Mouse (Mus musculus) lung, embryonic 14.5 days (tissue): Measurements from ENCODE around the gene Fbxl5. TPM values are rescaled to one million over a fixed set of nuclear protein-coding genes. Genes with fewer than 3 reads are reported as not detected.

Source experiments
- ATAC-seq: fragments of 200-750 bp; cut with Nextera tagmentation; 2 replicates; pipeline ENCODE4 v1.8.0; 2017; ENCODE audit warnings: mild to moderate bottlenecking, moderate TSS enrichment, moderate library complexity; ENCODE audit not compliant: insufficient read depth
- DNase-seq: peaks from one replicate; pipeline ENCODE4 v3.0.0-alpha.2; 2015
- H3K27ac ChIP-seq: fragments of 300-500 bp; sonication (generic); 2 replicates; pipeline ENCODE4 v1.5.1; 2014; ENCODE audit warnings: low read depth, mild to moderate bottlenecking, moderate library complexity
- H3K27me3 ChIP-seq: fragments of 300-500 bp; sonication (generic); 2 replicates; pipeline ENCODE4 v1.6.1; 2014; ENCODE audit warnings: low read length, control low read depth; ENCODE audit not compliant: insufficient read depth
- H3K36me3 ChIP-seq: fragments of 300-500 bp; sonication (generic); 2 replicates; pipeline ENCODE4 v1.6.1; 2014; ENCODE audit warnings: control low read depth; ENCODE audit not compliant: insufficient read depth
- H3K4me1 ChIP-seq: fragments of 300-500 bp; sonication (generic); 2 replicates; pipeline ENCODE4 v1.6.1; 2014; ENCODE audit warnings: antibody characterized with exemption, control low read depth; ENCODE audit not compliant: insufficient read depth
- H3K4me2 ChIP-seq: fragments of 300-500 bp; sonication (generic); 2 replicates; pipeline ENCODE4 v1.6.1; 2014; ENCODE audit warnings: mild to moderate bottlenecking
- H3K4me3 ChIP-seq: fragments of 300-500 bp; sonication (generic); 2 replicates; pipeline ENCODE4 v1.5.1; 2014; ENCODE audit warnings: low read depth, low read length
- H3K9ac ChIP-seq: fragments of 300-500 bp; sonication (generic); 2 replicates; pipeline ENCODE4 v1.6.1; 2014
- H3K9me3 ChIP-seq: fragments of 300-500 bp; sonication (generic); 2 replicates; pipeline ENCODE4 v1.6.1; 2016; ENCODE audit warnings: low read depth, low read length, control low read depth
- CTCF ChIP-seq: IDR thresholded peaks from 2 replicates; pipeline ENCODE4 v1.5.1; 2016; ENCODE audit warnings: antibody characterized with exemption, low read depth
- WGBS: fragments of 180-500 bp; shearing (Covaris S2); extraction: QIAGEN DNeasy Blood & Tissue Kit; methylation state at CpG from one replicate; pipeline ENCODE4 v1.1.7; 2014; 5-methylcytosine and 5-hydroxymethylcytosine counted together
- polyA plus RNA-seq: library from polyadenylated mRNA; unstranded; fragments of >200 nt; fragmentation: Nextera tagmentation; extraction: Ambion mirVana; gene quantifications from 2 replicates; pipeline ENCODE4 v1.2.1, GENCODE M21; 2014

Fbxl5 gene
- polyA plus RNA-seq, 1 experiment from 2014 or later: 73.2 TPM

- H3K36me3 ChIP-seq: peaks cover 58% of the 10 kb centered on the region
- no peak overlapping the region for H3K4me2 ChIP-seq
- WGBS: 90% methylated on average over 6 of the region's 6 CpGs
- no peak for TF ChIP-seq CTCF
- ATAC-seq (no peak), DNase-seq (no peak)
- no peaks in the 10 kb centered on the region for H3K4me1 ChIP-seq
- H3K27ac ChIP-seq: no peak overlapping the region
- no peaks in the 10 kb centered on the region for H3K27me3 ChIP-seq
- H3K4me3 ChIP-seq: no peak overlapping the region
- H3K9me3 ChIP-seq: no peaks in the 10 kb centered on the region
- H3K9ac ChIP-seq: no peak overlapping the region
Observed at GRCm38 (mm10) chr5:43722452-43722783, 99.0 kb downstream of the Fbxl5 start.

DNA sequence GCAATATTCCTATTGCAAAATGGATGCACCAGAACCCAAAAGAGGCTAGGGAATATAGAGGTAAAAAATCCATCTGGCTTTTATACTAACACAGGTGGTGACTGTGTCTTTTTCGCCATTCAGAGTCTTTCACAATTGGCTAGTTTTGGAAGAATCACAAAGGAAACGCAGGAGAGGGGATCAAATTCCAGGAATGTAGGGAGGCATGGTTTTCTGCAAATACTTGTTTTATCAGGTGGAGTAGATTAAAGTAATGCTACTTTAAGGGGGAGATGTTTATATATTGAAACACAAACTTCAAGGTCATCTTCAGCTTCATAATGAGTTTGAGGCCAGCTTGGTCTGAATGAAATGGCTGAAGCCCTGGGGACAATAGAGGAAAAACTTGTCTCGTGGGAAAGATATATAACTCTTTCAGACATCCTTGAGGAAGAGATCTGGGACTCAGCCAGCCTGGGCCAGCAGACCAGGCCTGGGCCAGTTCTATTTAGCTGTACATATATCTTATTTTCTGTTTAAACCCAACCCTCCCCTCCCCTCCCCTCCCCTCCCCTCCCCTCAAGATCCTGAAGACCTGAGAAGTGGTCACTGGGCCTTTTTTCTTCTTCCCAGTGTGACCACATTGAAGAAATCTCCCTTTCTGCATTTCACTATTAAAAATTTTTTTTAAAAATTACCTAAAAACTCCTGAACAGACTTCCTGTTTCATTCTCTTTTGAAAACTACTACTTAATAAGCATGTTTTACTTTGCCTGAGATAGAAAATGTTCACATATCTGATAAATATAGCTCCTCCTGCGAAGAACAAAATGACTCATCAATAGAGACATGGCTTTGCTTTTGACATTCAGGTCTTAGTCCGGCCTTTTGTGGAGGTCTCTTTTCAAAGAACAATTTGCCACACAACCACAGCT is 99.6 kb downstream of the Fbxl5 start:
- peaks cover 64% of the 10 kb centered on the region for H3K36me3 ChIP-seq
- DNase-seq: peak; percentile 7
- 66% methylated on average over 5 of the region's 5 CpGs for WGBS

DNA sequence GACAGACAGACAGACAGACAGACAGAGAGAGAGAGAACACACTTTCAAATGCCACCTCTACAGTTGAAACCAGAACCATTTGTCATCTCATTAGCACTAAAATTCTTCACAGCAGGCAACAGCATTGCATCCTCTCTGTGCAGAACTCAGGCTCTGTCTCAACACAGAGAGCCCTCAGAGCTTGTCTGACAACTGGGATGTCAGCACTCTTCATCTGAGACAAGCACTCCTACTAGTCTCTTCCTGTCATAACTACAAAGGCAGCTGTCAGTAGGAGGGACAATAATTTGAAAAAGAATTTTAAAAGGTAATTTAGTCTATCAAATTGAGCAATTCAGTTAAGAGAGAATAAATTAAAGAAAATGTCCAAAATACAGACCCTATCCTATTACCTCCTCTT is 122.2 kb downstream of the Fbxl5 start:
- no peaks in the 10 kb centered on the region for H3K4me1 ChIP-seq
- no peaks in the 10 kb centered on the region for H3K9me3 ChIP-seq
- H3K27me3 ChIP-seq: no peaks in the 10 kb centered on the region
- TF ChIP-seq CTCF: no peak
- ATAC-seq (no peak), DNase-seq (no peak)
- H3K4me2 ChIP-seq: no peak overlapping the region
- H3K27ac ChIP-seq: no peak overlapping the region
- H3K36me3 ChIP-seq: peaks cover 78% of the 10 kb centered on the region
- H3K9ac ChIP-seq: no peak overlapping the region
- H3K4me3 ChIP-seq: no peak overlapping the region

More for the DNA sequence above, 99.6 kb downstream of the Fbxl5 start:
- Histone ChIP-seq H3K27ac (no peak overlapping the region), H3K4me1 (no peaks in the 10 kb centered on the region), H3K4me3 (no peak overlapping the region), H3K4me2 (no peak overlapping the region), H3K9ac (no peak overlapping the region), H3K27me3 (no peaks in the 10 kb centered on the region), H3K9me3 (no peaks in the 10 kb centered on the region)
- ATAC-seq: no peak
- TF ChIP-seq CTCF: no peak

GRCm38 (mm10) chr5:43697133-43697532 is 124.3 kb downstream of the Fbxl5 start:
- no peaks in the 10 kb centered on the region for H3K27me3 ChIP-seq
- TF ChIP-seq CTCF: no peak
- no peak overlapping the region for H3K9ac ChIP-seq
- H3K27ac ChIP-seq: no peak overlapping the region
- WGBS: 83% methylated on average over 3 of the region's 3 CpGs
- peaks cover 64% of the 10 kb centered on the region for H3K36me3 ChIP-seq
- no peak overlapping the region for H3K4me2 ChIP-seq
- no peaks in the 10 kb centered on the region for H3K9me3 ChIP-seq
- ATAC-seq (no peak), DNase-seq (no peak)
- no peak overlapping the region for H3K4me3 ChIP-seq
- no peaks in the 10 kb centered on the region for H3K4me1 ChIP-seq

Other genes with a start within 250 kb of the Fbxl5 start
- 14.4 and 15.1 TPM in 2 replicates for gene Cc2d2a, start 159.3 kb downstream of the Fbxl5 start, polyA plus RNA-seq
- gene Bst1, start 2.8 kb downstream of the Fbxl5 start, polyA plus RNA-seq: 0.82 and 1.2 TPM in 2 replicates
- gene Cd38, start 46.9 kb upstream of the Fbxl5 start, polyA plus RNA-seq: 23.0 and 26.9 TPM in 2 replicates
- gene Gm7879, start 91.5 kb upstream of the Fbxl5 start, polyA plus RNA-seq: 0.61 and 0.66 TPM in 2 replicates
- gene Fgfbp1, start 160.1 kb upstream of the Fbxl5 start, polyA plus RNA-seq: 12.1 and 14.4 TPM in 2 replicates